Mouse (Mus musculus) forebrain, embryonic 13.5 days (tissue): ENCODE data around the gene Best2. TPM values are rescaled to one million over a fixed set of nuclear protein-coding genes. Genes with fewer than 3 reads are reported as not detected.

ENCODE experiments used
- ATAC-seq: fragments of 200-750 bp; cut with Nextera tagmentation; 2 replicates; pipeline ENCODE4 v1.8.0; 2017
- H3K27ac ChIP-seq: fragments of 300-500 bp; sonication (generic); 2 replicates; pipeline ENCODE4 v1.5.1; 2015; ENCODE audit warnings: inconsistent platforms, mild to moderate bottlenecking, moderate library complexity
- H3K27me3 ChIP-seq: fragments of 300-500 bp; sonication (generic); 2 replicates; pipeline ENCODE4 v1.6.1; 2015; ENCODE audit warnings: mild to moderate bottlenecking, inconsistent platforms
- H3K36me3 ChIP-seq: fragments of 300-500 bp; sonication (generic); 2 replicates; pipeline ENCODE4 v1.6.1; 2015; ENCODE audit warnings: mild to moderate bottlenecking, inconsistent platforms; ENCODE audit not compliant: poor library complexity, severe bottlenecking
- H3K4me1 ChIP-seq: fragments of 300-500 bp; sonication (generic); 2 replicates; pipeline ENCODE4 v1.6.1; 2015; ENCODE audit warnings: inconsistent platforms
- H3K4me2 ChIP-seq: fragments of 300-500 bp; sonication (generic); 2 replicates; pipeline ENCODE4 v1.6.1; 2015; ENCODE audit warnings: inconsistent platforms, mild to moderate bottlenecking, moderate library complexity
- H3K4me3 ChIP-seq: fragments of 300-500 bp; sonication (generic); 2 replicates; pipeline ENCODE4 v1.5.1; 2015; ENCODE audit warnings: mild to moderate bottlenecking, inconsistent platforms
- H3K9ac ChIP-seq: fragments of 300-500 bp; sonication (generic); 2 replicates; pipeline ENCODE4 v1.6.1; 2015; ENCODE audit warnings: mild to moderate bottlenecking, inconsistent platforms
- H3K9me3 ChIP-seq: fragments of 300-500 bp; sonication (generic); replicated peaks from 2 replicates; pipeline ENCODE4 v1.6.1; 2016; ENCODE audit warnings: inconsistent platforms
- WGBS: fragments of 180-500 bp; shearing (Covaris S2); methylation state at CpG from one replicate; pipeline ENCODE4 v1.1.7; 2015; 5-methylcytosine and 5-hydroxymethylcytosine counted together
- polyA plus RNA-seq: library from polyadenylated mRNA; unstranded; fragments of >200 nt; fragmentation: Nextera tagmentation; extraction: Ambion mirVana; gene quantifications from 2 replicates; pipeline ENCODE4 v1.2.1, GENCODE M21; 2015

The Best2 gene
- polyA plus RNA-seq, 1 experiment from 2014 or later = not detected

DNA sequence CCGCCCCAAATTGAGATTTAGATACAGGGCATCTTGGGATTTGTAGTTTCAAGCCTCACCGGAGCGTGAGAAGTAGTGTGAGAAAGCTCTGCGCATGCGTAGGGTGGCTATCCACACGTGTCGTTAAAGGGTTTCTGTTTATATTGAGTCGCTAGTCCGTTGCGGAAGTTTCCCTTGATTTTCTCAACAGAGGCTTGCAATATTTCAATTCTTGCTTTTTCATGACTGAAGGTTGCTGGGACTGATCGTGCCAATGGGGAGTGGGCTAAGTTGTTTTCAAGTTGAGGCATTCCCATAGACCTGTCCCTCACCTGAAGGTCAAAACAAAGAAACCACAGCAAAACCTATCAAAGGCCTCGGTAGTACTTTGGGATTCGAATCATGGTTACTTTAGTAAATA is 20.4 kb upstream of the Best2 start:
- H3K27me3 ChIP-seq = no peaks in the 10 kb centered on the region
- no peak overlapping the region for H3K27ac ChIP-seq
- peaks cover 32% of the 10 kb centered on the region for H3K4me1 ChIP-seq
- no peaks in the 10 kb centered on the region for H3K9me3 ChIP-seq
- H3K4me3 ChIP-seq = peak overlapping the region; percentile 86
- H3K4me2 ChIP-seq = peak overlapping the region; percentile 98
- 4% methylated on average over 12 of the region's 13 CpGs for WGBS
- peaks cover 40% of the 10 kb centered on the region for H3K36me3 ChIP-seq
- ATAC-seq = no peak
- H3K9ac ChIP-seq = peak overlapping the region; percentile 72

DNA sequence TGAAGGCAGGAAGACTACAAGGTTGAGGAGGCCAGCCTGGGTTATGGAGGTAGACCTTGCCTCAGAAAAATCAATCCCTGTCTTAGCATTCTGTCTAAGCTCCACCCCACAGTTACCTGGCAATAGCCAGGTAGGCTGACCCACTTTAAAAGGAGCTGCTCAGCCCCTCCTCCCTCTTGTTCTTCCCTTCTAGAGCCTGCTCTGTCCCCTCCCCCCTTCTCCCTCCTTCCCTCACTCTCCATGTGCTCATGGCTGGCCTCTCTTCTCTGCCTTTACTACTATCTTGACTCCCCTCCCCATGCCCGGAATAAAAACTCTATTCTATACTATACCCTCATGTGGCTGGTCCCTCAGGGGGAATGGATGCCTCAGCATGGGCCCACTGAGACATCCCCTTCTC is 19.5 kb upstream of the Best2 start:
- Histone ChIP-seq H3K27me3 (no peaks in the 10 kb centered on the region), H3K4me2 (no peak overlapping the region), H3K9me3 (no peaks in the 10 kb centered on the region), H3K27ac (no peak overlapping the region), H3K9ac (no peak overlapping the region), H3K4me3 (no peak overlapping the region), H3K36me3 (peaks cover 48% of the 10 kb centered on the region), H3K4me1 (peaks cover 29% of the 10 kb centered on the region)
- no peak for ATAC-seq
- WGBS = 69% methylated on average over 1 of the region's 1 CpGs

DNA sequence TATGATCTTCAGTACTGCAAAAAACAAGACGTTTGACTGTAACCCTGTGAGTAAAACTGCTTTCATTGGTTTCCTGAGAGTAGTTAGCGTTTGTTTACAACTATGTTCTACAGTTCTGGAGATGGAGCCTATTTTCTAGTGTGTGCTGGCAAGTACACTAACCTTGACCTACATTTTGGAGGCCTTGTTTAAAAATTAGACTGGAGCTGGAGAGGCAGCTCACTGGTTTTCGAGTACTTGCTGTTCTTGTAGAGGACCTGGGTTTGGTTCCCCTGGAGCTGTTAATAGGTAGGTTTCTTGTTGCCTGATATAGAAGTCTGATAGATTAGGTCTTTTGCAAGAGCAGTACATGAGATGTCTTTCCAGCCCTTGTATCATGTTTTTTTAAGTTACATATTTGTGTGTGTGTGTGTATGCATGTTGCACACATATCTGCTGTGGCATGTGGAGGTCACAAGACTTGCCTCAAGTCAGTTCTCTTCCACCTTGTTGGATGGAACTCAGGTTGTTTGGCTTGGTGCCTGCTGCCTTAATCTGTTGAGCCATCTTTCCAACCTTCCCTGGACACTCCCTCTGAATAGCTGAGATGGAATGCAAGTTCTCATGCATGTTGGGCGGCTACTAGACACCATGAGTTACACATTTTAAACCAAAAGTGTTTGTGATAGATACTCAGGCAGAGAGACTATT is 18.4 kb upstream of the Best2 start:
- Histone ChIP-seq H3K4me1 (peaks cover 29% of the 10 kb centered on the region), H3K27ac (no peak overlapping the region), H3K4me2 (no peak overlapping the region), H3K4me3 (no peak overlapping the region), H3K9ac (0 out of 2 replicates have a peak overlapping the region, but pooled peaks have one; percentile 8), H3K9me3 (no peaks in the 10 kb centered on the region), H3K36me3 (peaks cover 48% of the 10 kb centered on the region), H3K27me3 (no peaks in the 10 kb centered on the region)
- no peak for ATAC-seq
- WGBS = 89% methylated on average over 4 of the region's 4 CpGs

DNA sequence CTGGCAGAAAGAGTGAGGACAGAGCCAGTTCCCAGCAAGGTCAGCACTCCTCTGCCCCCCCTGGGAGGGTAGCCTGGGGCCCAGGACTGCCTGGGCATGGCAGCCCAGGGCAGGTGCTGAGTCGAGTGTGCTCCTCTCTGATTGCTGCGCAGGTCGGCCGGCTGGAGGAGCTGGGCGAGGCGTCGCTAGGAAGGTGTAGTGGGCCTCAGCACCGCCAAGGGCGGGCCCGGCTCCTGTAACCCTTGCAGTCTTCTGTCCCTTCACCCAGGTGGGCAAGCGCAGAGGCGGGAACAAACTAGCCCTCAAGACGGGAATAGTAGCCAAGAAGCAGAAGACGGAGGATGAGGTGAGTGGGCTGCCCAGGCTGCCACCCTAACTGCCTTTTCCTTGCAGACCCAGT is 14.9 kb upstream of the Best2 start:
- Histone ChIP-seq H3K9ac (peak overlapping the region; percentile 100), H3K4me1 (peaks cover 32% of the 10 kb centered on the region), H3K9me3 (no peaks in the 10 kb centered on the region), H3K27me3 (no peaks in the 10 kb centered on the region), H3K4me2 (peak overlapping the region; percentile 94), H3K36me3 (peaks cover 48% of the 10 kb centered on the region), H3K27ac (no peak overlapping the region), H3K4me3 (0 out of 2 replicates have a peak overlapping the region, but pooled peaks have one; percentile 99)
- 91% methylated on average over 14 of the region's 14 CpGs for WGBS
- ATAC-seq = no peak

DNA sequence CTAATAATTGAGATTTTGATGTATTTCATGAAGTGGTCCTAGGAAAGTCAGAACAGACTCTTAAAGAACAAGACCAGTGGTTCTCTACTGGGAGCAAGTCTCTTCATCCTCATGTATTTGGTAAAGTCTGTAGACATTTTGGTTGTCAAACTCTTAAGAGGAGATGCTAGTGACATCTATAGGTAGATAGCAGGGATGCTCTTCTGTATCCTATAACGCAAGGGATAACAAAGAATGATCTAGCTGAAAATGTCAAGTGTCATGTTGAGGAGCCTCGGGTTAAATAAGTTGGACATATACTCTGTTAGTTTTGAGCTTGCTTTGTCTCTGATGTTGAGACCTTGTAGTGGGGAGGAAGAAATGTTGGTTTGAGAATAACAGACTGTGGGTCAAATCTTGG is 13.6 kb upstream of the Best2 start:
- Histone ChIP-seq H3K36me3 (peaks cover 51% of the 10 kb centered on the region), H3K4me1 (peaks cover 40% of the 10 kb centered on the region), H3K27me3 (no peaks in the 10 kb centered on the region), H3K27ac (no peak overlapping the region), H3K9ac (peak overlapping the region; percentile 100), H3K9me3 (no peaks in the 10 kb centered on the region), H3K4me3 (peak overlapping the region; percentile 99), H3K4me2 (peak overlapping the region; percentile 94)
- ATAC-seq = no peak
- 24% methylated on average over 2 of the region's 2 CpGs for WGBS

DNA sequence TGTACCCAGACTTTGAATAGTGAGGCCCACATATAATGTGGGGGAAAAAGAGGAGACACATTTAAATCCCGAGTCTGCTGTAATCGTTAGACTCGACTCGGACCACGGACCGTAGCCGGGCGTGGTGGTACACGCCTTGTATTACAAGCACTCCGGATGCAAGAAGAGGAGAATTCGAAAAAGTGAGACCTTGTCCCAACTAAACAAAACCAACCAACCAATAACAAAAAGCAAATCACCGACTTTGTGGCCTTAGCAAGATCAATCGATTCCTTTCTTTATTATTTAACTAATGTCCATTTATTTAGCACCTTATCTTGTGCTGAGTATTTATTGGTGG is 13.2 kb upstream of the Best2 start:
- H3K36me3 ChIP-seq = peaks cover 51% of the 10 kb centered on the region
- peak overlapping the region; percentile 99 for H3K4me3 ChIP-seq
- peak overlapping the region; percentile 92 for H3K27ac ChIP-seq
- 2% methylated on average over 13 of the region's 13 CpGs for WGBS
- H3K4me2 ChIP-seq = peak overlapping the region; percentile 94
- H3K27me3 ChIP-seq = no peaks in the 10 kb centered on the region
- H3K4me1 ChIP-seq = peaks cover 40% of the 10 kb centered on the region
- peak overlapping the region; percentile 100 for H3K9ac ChIP-seq
- no peak for ATAC-seq
- no peaks in the 10 kb centered on the region for H3K9me3 ChIP-seq

DNA sequence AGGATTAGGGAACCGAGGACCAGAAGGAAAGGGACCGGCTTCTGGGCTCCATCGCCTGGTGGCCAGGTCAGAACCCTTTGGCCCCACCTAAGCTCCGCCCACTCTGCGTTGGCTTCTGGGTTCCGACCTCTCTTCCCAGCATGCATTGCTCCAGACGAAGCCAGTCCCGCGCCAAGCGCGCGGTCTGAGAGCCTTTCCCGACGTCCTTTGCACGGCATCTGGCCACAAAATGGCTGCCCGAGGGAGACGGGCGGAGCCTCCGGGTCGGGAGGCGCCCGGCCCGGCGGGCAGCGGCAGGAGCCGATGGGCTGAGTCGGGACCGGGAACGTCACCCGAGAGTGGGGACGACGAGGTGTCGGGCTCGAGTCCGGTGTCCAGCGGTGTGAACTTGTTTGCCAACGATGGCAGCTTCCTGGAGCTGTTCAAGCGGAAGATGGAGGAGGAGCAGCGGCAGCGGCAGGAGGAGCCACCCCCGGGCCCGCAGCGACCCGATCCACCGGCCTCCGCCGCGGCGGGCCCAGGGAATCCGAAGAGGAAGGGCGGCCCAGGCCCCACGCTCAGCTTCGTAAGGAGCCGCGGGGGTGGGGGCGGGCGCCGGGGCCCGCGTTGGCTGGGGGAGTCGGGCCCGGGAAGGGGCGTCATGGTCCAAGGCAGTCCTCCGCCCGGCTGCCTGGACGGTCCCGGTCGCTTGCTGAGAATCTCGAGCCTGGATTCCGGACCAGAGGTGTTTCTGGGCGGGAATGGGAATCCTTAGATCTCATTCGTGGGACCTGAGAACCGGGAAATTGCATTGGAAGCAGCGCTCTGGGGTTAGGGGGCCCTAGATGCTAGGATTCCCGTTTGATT is 12.6 kb upstream of the Best2 start, which contains the start of gene Trir:
Trir (plus strand) TSS at position 154 of the 846 bp plus-strand sequence.
- Histone ChIP-seq H3K4me2 (peak within 1 kb of the TSS; percentile 94), H3K4me1 (peaks cover 40% of the 10 kb centered on the region), H3K27ac (peak within 1 kb of the TSS; percentile 92), H3K9ac (peak within 1 kb of the TSS; percentile 100), H3K9me3 (no peaks in the 10 kb centered on the region), H3K27me3 (no peaks in the 10 kb centered on the region), H3K36me3 (peaks cover 51% of the 10 kb centered on the region), H3K4me3 (peak within 1 kb of the TSS; percentile 99)
- peak; percentile 80 for ATAC-seq
- under 1% methylated on average over 75 of the region's 75 CpGs for WGBS

DNA sequence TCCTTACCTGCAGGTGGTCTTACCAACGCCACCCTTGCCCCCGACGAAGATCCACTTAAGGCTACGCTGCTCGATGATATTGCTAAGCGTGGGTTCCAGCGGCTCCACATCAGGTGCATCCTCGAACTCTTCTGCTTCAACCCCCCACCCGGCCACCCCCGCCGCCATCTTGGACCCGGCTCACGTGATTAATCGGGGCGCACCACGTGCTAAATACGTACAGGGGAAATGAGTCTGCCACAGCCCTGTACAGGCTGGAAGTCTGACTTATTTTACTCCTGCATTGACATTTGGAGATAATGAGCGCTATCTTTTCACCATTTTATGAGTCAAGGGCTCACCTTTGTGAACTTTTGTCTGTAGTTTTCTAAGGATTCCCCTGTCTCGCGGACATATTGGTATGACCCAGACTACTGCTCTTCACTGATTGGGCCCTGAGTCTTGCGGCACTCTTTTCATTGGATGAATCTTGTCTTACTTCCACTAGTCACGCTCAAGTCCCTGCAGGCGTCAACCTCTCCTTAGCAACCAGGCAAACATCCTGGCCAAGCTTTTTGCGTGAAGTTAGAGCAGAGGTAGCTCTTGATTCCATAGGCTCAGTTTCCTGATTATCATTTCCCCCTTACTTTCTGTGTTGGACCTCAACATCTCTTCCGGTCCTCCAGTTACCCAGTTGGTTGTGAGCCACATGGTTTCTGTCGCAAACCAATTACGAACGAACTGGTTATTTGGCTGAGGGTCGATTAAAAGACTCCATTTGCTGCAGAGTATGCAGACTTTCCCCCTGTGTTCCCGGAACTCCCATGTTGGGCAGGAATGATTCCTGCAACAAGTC is 11.0 kb upstream of the Best2 start, which contains the start of gene Asna1:
Asna1 (minus strand) TSS at position 184 of the 835 bp plus-strand sequence.
- 6% methylated on average over 30 of the region's 30 CpGs for WGBS
- ATAC-seq = peak; percentile 93
- peak within 1 kb of the TSS; percentile 94 for H3K4me2 ChIP-seq
- peak within 1 kb of the TSS; percentile 93 for H3K4me3 ChIP-seq
- peaks cover 40% of the 10 kb centered on the region for H3K4me1 ChIP-seq
- peak within 1 kb of the TSS; percentile 77 for H3K9ac ChIP-seq
- no peaks in the 10 kb centered on the region for H3K9me3 ChIP-seq
- H3K27me3 ChIP-seq = no peaks in the 10 kb centered on the region
- peak within 1 kb of the TSS; percentile 92 for H3K27ac ChIP-seq
- peaks cover 52% of the 10 kb centered on the region for H3K36me3 ChIP-seq

DNA sequence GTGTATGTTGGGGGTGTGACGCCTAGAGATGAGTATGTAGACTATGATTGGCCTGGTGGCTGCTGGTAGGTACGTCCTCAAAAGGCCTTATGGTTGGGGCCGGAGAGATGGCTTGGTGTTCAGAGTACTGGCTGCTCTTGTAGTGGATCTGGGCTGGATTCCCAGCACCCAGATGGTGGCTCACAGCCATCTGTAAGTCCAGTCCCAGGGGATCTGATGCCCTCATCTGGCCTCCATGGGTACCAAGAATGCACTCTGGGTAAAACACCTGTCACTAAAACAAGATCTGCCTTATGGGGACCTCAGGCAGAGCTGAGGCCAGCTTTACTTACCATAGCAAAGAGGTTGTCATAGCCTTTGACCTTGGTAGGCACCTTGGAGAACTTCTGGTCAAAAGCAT is 9.5 kb upstream of the Best2 start:
- peak overlapping the region; percentile 94 for H3K4me2 ChIP-seq
- H3K4me1 ChIP-seq = peaks cover 36% of the 10 kb centered on the region
- peak overlapping the region; percentile 93 for H3K4me3 ChIP-seq
- H3K27ac ChIP-seq = no peak overlapping the region
- ATAC-seq = no peak
- no peak overlapping the region; the same call in 1 of the 2 replicates for H3K9ac ChIP-seq
- peaks cover 54% of the 10 kb centered on the region for H3K36me3 ChIP-seq
- no peaks in the 10 kb centered on the region for H3K9me3 ChIP-seq
- 96% methylated on average over 3 of the region's 3 CpGs for WGBS
- H3K27me3 ChIP-seq = no peaks in the 10 kb centered on the region

DNA sequence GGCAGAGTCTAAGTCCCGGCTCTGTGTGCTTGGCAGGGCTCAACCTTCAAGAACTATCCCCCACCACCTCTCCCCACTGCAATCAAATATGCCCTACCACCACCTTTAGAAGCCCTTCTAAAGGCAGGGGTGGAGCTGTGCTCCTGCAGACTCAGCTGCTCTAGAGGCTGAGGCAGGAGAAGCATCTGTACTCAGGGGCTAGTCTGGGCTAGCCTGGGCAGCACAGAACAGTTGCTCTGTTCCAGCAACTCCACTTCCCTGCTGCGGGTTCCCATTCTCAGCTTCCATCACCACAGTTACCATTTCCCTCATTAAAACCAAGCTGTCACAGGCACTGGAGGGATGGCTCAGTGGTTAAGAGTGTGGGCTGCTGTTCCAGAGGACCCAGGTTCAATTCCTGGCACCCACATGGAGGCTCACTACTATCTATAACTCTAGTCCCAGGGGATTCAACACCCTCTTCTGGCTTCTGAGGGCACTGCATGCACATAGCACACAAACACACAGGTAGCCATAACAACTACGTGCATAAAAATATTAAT is 7.3 kb upstream of the Best2 start:
- 91% methylated on average over 3 of the region's 3 CpGs for WGBS
- Histone ChIP-seq H3K4me3 (no peak overlapping the region), H3K36me3 (peaks cover 70% of the 10 kb centered on the region), H3K4me1 (peaks cover 23% of the 10 kb centered on the region), H3K4me2 (no peak overlapping the region), H3K9ac (no peak overlapping the region), H3K27me3 (no peaks in the 10 kb centered on the region), H3K27ac (no peak overlapping the region), H3K9me3 (no peaks in the 10 kb centered on the region)
- ATAC-seq = no peak

DNA sequence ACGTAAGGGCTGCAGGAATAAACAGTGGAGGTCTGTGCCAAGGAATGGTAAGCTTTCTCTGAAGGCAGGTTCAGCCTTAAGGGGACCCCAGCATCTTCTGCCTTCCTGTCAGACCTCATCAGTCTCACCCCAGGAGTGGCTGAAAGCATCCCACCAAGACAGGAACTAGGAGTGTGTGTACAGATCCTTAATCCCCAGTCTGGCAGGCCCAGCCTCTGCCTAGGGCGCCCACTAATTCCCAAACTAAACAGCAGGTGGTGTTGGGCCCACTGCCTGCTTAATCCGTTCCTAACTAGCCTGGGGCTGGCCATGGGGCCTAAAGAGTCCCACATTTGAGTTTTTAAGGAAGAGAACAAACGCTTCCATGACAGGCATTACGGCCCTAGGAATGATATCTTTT is 2.9 kb upstream of the Best2 start:
- 17% methylated on average over 5 of the region's 5 CpGs for WGBS

More for the DNA sequence above, 2.9 kb upstream of the Best2 start:
- no peak overlapping the region for H3K27ac ChIP-seq
- H3K4me3 ChIP-seq = no peak overlapping the region
- no peak overlapping the region for H3K9ac ChIP-seq
- H3K9me3 ChIP-seq = no peaks in the 10 kb centered on the region
- no peaks in the 10 kb centered on the region for H3K4me1 ChIP-seq
- H3K36me3 ChIP-seq = peaks cover 50% of the 10 kb centered on the region
- no peak for ATAC-seq
- H3K27me3 ChIP-seq = peaks cover 25% of the 10 kb centered on the region
- no peak overlapping the region for H3K4me2 ChIP-seq
